Mouse (Mus musculus): ENCODE measurements around the gene Olfr1230.

Gene Olfr1230

GRCm38 (mm10) chr2:89297168-89297567 is at the start of gene Olfr1230:
Gene Olfr1230, minus strand, starts transcription at chr2:89297268.
- DNase-seq (ENCODE audit: low read depth, low spot score): no peak

- no peak for DNase-seq (ENCODE audit: low read depth, low spot score)
Measured at GRCm38 (mm10) chr2:89342298-89342697, 45.2 kb upstream of the Olfr1230 start, which contains the start of gene Olfr1233. Gene Olfr1233, minus strand, starts transcription at chr2:89342398.

GRCm38 (mm10) chr2:89329575-89329974 is 32.5 kb upstream of the Olfr1230 start, which contains the start of gene Olfr1232:
Gene Olfr1232, minus strand, starts transcription at chr2:89329675.
- DNase-seq (ENCODE audit: low read depth, low spot score): no peak

- DNase-seq (ENCODE audit: low read depth, low spot score): no peak
Measured at GRCm38 (mm10) chr2:89306974-89307373, 9.9 kb upstream of the Olfr1230 start, which contains the start of gene Olfr1231. Gene Olfr1231, minus strand, starts transcription at chr2:89307074.

- no peak for DNase-seq (ENCODE audit: low read depth, low spot score)
Measured at GRCm38 (mm10) chr2:89287914-89288313, 9.2 kb downstream of the Olfr1230 start, which contains the start of gene Olfr1229. Gene Olfr1229, minus strand, starts transcription at chr2:89288014.

- no peak for DNase-seq (ENCODE audit: low read depth, low spot score)
Measured at GRCm38 (mm10) chr2:89253962-89254361, 43.1 kb downstream of the Olfr1230 start, which contains the start of gene Olfr1228. Gene Olfr1228, minus strand, starts transcription at chr2:89254062.

Measured in R1 (cell line).